Mouse (Mus musculus) bone marrow, adult 2 months (tissue): ENCODE measurements around the gene Cldn3.

Experiments used
- CTCF ChIP-seq: fragments of 200-500 bp; IDR thresholded peaks from 2 replicates; pipeline ENCODE4 v1.5.1; 2011; ENCODE audit warnings: low read length, control low read depth; ENCODE audit not compliant: control insufficient read depth, insufficient read depth
- POLR2A ChIP-seq: fragments of 200-500 bp; IDR thresholded peaks from 2 replicates; pipeline ENCODE4 v1.6.1; 2011; ENCODE audit warnings: low read depth, mild to moderate bottlenecking, control low read depth, low read length, borderline replicate concordance; ENCODE audit not compliant: control insufficient read depth

- TF ChIP-seq CTCF (no peak), POLR2A (no peak)
Observed at GRCm38 (mm10) chr5:134936626-134937185, 49.3 kb upstream of the Cldn3 start.
